ENCODE assay signal across 8 mouse cellular contexts in genomic region chr16:44173155-44173941, GRCm38 (mm10). TPM values are rescaled to one million over a fixed set of nuclear protein-coding genes. Genes with fewer than 3 reads are reported as not detected.
DNase-seq lines count a peak whose midpoint lies in the region; ATAC-seq and TF ChIP-seq lines count a peak whose summit lies in the region.

TSS of gene Usf3 (plus strand) at chr16:44173246.

- H3K27me3 ChIP-seq in E14TG2a.4 (ENCODE audit: insufficient read depth, low read length), result no peaks in the 10 kb centered on the region; the same call in 1 of the 2 replicates
- no peaks in the 10 kb centered on the region for H3K27me3 ChIP-seq in forebrain, embryonic 14.5 days (replicated peaks; ENCODE audit: control insufficient read depth, insufficient read depth, low read length)
- H3K27me3 ChIP-seq in liver, embryonic 16.5 days (ENCODE audit: control insufficient read depth, insufficient read depth, low read depth, low read length), result no peaks in the 10 kb centered on the region
- H3K27me3 ChIP-seq in neural tube, embryonic 13.5 days, result no peaks in the 10 kb centered on the region

- H3K9ac ChIP-seq in forebrain, embryonic 14.5 days (ENCODE audit: low read length), result peak within 1 kb of the TSS; percentile 88
- H3K9ac ChIP-seq in liver, embryonic 16.5 days (ENCODE audit: low read depth, low read length), result peak within 1 kb of the TSS; percentile 93
- H3K9ac ChIP-seq in neural tube, embryonic 13.5 days, result peak within 1 kb of the TSS; percentile 93

- peak within 1 kb of the TSS; percentile 93 for H3K4me3 ChIP-seq in E14TG2a.4 (replicated peaks; ENCODE audit: low read length)
- H3K4me3 ChIP-seq in brown adipose tissue, adult 24 weeks (ENCODE audit: insufficient read depth, low read depth, low read length), result peak within 1 kb of the TSS; percentile 99
- H3K4me3 ChIP-seq in forebrain, embryonic 14.5 days (ENCODE audit: low read depth, low read length), result peak within 1 kb of the TSS; percentile 91
- peak within 1 kb of the TSS; percentile 92 for H3K4me3 ChIP-seq in liver, embryonic 16.5 days (ENCODE audit: low read depth, low read length)
- H3K4me3 ChIP-seq in neural tube, embryonic 13.5 days, result peak within 1 kb of the TSS; percentile 94

- no peaks in the 10 kb centered on the region for H3K9me3 ChIP-seq in E14TG2a.4 (ENCODE audit: low read length)
- no peaks in the 10 kb centered on the region for H3K9me3 ChIP-seq in forebrain, embryonic 14.5 days (replicated peaks; ENCODE audit: control insufficient read depth, low read length)
- H3K9me3 ChIP-seq in liver, embryonic 16.5 days (replicated peaks; ENCODE audit: control insufficient read depth, low read length), result no peaks in the 10 kb centered on the region
- H3K9me3 ChIP-seq in neural tube, embryonic 13.5 days, result no peaks in the 10 kb centered on the region

- peak; percentile 66 for ATAC-seq in forebrain, embryonic 14.5 days
- ATAC-seq in liver, embryonic 16.5 days (ENCODE audit: low read depth), result peak; percentile 57
- ATAC-seq in neural tube, embryonic 13.5 days (ENCODE audit: low read depth), result peak; percentile 76

- peak; percentile 33 for DNase-seq in forebrain, embryonic 14.5 days (ENCODE audit: low spot score)
- DNase-seq in heart, postnatal 10 days, result peak; percentile 71 to 75
- peak; percentile 29 to 76 for DNase-seq in kidney, postnatal 36 days
- DNase-seq in testis, postnatal 14 days (ENCODE audit: low spot score), result peak; percentile 66

- WGBS in forebrain, embryonic 14.5 days, result under 1% methylated on average over 46 of the region's 77 CpGs
- 1% methylated on average over 55 of the region's 77 CpGs for WGBS in liver, embryonic 16.5 days (ENCODE audit: insufficient replicate concordance)
- WGBS in neural tube, embryonic 13.5 days, result 0% methylated on average over 50 of the region's 77 CpGs

- peak within 1 kb of the TSS; percentile 78 for H3K4me2 ChIP-seq in forebrain, embryonic 14.5 days (ENCODE audit: low read length)
- H3K4me2 ChIP-seq in liver, embryonic 16.5 days (ENCODE audit: low read depth, low read length), result peak within 1 kb of the TSS; percentile 67
- peak within 1 kb of the TSS; percentile 70 for H3K4me2 ChIP-seq in neural tube, embryonic 13.5 days

- H3K27ac ChIP-seq in brown adipose tissue, adult 24 weeks (replicated peaks; ENCODE audit: low read depth, low read length), result peak within 1 kb of the TSS; percentile 71
- H3K27ac ChIP-seq in forebrain, embryonic 14.5 days (ENCODE audit: low read depth, low read length), result peak within 1 kb of the TSS; percentile 78
- peak within 1 kb of the TSS; percentile 90 for H3K27ac ChIP-seq in liver, embryonic 16.5 days (ENCODE audit: low read length)
- peak within 1 kb of the TSS; percentile 93 for H3K27ac ChIP-seq in neural tube, embryonic 13.5 days (replicated peaks)

- TF ChIP-seq CTCF in E14TG2a.4 (conservative IDR thresholded peaks at IDR 0.05; ENCODE audit: low read length), result no peak

- H3K36me3 ChIP-seq in E14TG2a.4 (ENCODE audit: insufficient read depth, low read length), result no peaks in the 10 kb centered on the region
- no peaks in the 10 kb centered on the region for H3K36me3 ChIP-seq in forebrain, embryonic 14.5 days (ENCODE audit: control insufficient read depth, insufficient read depth, low read length)
- H3K36me3 ChIP-seq in liver, embryonic 16.5 days (ENCODE audit: control insufficient read depth, insufficient read depth), result no peaks in the 10 kb centered on the region
- no peaks in the 10 kb centered on the region for H3K36me3 ChIP-seq in neural tube, embryonic 13.5 days

- intact Hi-C loops in heart, postnatal 10 days (cut with DNase I), result loop anchor here (2.0 kb wide), 1 partner anchor 35 kb away; the partner anchor contains the start of genes Atp6v1a and Naa50

- H3K4me1 ChIP-seq in E14TG2a.4 (replicated peaks; ENCODE audit: low read depth, low read length), result peaks cover 23% of the 10 kb centered on the region
- peaks cover 7% of the 10 kb centered on the region; the same call in 1 of the 2 replicates for H3K4me1 ChIP-seq in brown adipose tissue, adult 24 weeks (ENCODE audit: control insufficient read depth, insufficient read depth, insufficient read length, low read length)
- H3K4me1 ChIP-seq in forebrain, embryonic 14.5 days (ENCODE audit: control insufficient read depth, insufficient read depth, low read length), result peaks cover 10% of the 10 kb centered on the region; the same call in 1 of the 2 replicates
- peaks cover 35% of the 10 kb centered on the region for H3K4me1 ChIP-seq in liver, embryonic 16.5 days (ENCODE audit: control insufficient read depth, low read depth, low read length)
- H3K4me1 ChIP-seq in neural tube, embryonic 13.5 days (replicated peaks), result peaks cover 22% of the 10 kb centered on the region

RNA-seq across cellular contexts. Expression of gene Usf3, which starts in this region (rescaled TPM):
- polyA plus RNA-seq in brown adipose tissue, adult 24 weeks (2012; ENCODE audit: insufficient read depth, insufficient read length, missing spikeins), result 9.3 and 21.8 TPM in 2 replicates
- 4.3 and 4.6 TPM in 2 replicates for polyA plus RNA-seq in forebrain, embryonic 14.5 days (2014; fragmentation: Nextera tagmentation; extraction: Ambion mirVana)
- 10 to 100 TPM; 23.0 to 24.5 TPM for total RNA-seq in heart, postnatal 10 days (2021)
- 1.4 and 1.5 TPM in 2 replicates for polyA plus RNA-seq in liver, embryonic 16.5 days (2015; fragmentation: Nextera tagmentation; extraction: Ambion mirVana)
- polyA plus RNA-seq in neural tube, embryonic 13.5 days (2015; fragmentation: Nextera tagmentation; extraction: Ambion mirVana), result 1.9 and 3.6 TPM in 2 replicates

Comparison
In these comparisons a context has a peak if more than half of its experiments do, and no peak if none do; other contexts are left out.
1. Peak in every context shown above with its lines: DNase-seq, ATAC-seq, H3K4me3 ChIP-seq and H3K27ac ChIP-seq.